Mouse (Mus musculus) heart, embryonic 10.5 days (tissue): Measurements from ENCODE around the gene Pcx. TPM values are rescaled to one million over a fixed set of nuclear protein-coding genes. Genes with fewer than 3 reads are reported as not detected.

Source experiments
- DNase-seq: peaks from one replicate; pipeline ENCODE4 v3.0.0-alpha.2; 2017; ENCODE audit warnings: low spot score
- H3K27ac ChIP-seq: fragments of 300-500 bp; sonication (generic); 2 replicates; pipeline ENCODE4 v1.5.1; 2016; ENCODE audit warnings: mild to moderate bottlenecking
- H3K27me3 ChIP-seq: fragments of 300-500 bp; sonication (generic); 2 replicates; pipeline ENCODE4 v1.6.1; 2016; ENCODE audit warnings: mild to moderate bottlenecking; ENCODE audit not compliant: poor library complexity, insufficient read depth, severe bottlenecking
- H3K36me3 ChIP-seq: fragments of 300-500 bp; sonication (generic); 2 replicates; pipeline ENCODE4 v1.6.1; 2016; ENCODE audit warnings: mild to moderate bottlenecking, moderate library complexity
- H3K4me1 ChIP-seq: fragments of 300-500 bp; sonication (generic); 2 replicates; pipeline ENCODE4 v1.6.1; 2016; ENCODE audit warnings: mild to moderate bottlenecking
- H3K4me3 ChIP-seq: fragments of 300-500 bp; sonication (generic); 2 replicates; pipeline ENCODE4 v1.5.1; 2016; ENCODE audit warnings: mild to moderate bottlenecking, moderate library complexity
- H3K9me3 ChIP-seq: fragments of 300-500 bp; sonication (generic); 2 replicates; pipeline ENCODE4 v1.6.1; 2016; ENCODE audit warnings: mild to moderate bottlenecking, moderate library complexity
- WGBS: fragments of 180-500 bp; shearing (Covaris S2); methylation state at CpG from one replicate; pipeline ENCODE4 v1.1.7; 2016; 5-methylcytosine and 5-hydroxymethylcytosine counted together
- polyA plus RNA-seq: library from polyadenylated mRNA; unstranded; fragments of >200 nt; fragmentation: Nextera tagmentation; extraction: Ambion mirVana; gene quantifications from 2 replicates; pipeline ENCODE4 v1.2.1, GENCODE M21; 2016

The Pcx gene
- polyA plus RNA-seq, 1 experiment from 2014 or later: 21.4 TPM

GRCm38 (mm10) chr19:4542081-4542480, 31.8 kb downstream of the Pcx start:
- Histone ChIP-seq H3K27me3 (no peaks in the 10 kb centered on the region), H3K27ac (no peak overlapping the region), H3K4me3 (no peak overlapping the region), H3K9me3 (no peaks in the 10 kb centered on the region), H3K36me3 (no peaks in the 10 kb centered on the region), H3K4me1 (no peaks in the 10 kb centered on the region)
- DNase-seq: no peak

GRCm38 (mm10) chr19:4545091-4545490, 34.8 kb downstream of the Pcx start:
- Histone ChIP-seq H3K4me3 (no peak overlapping the region), H3K27me3 (no peaks in the 10 kb centered on the region), H3K4me1 (no peaks in the 10 kb centered on the region), H3K36me3 (no peaks in the 10 kb centered on the region), H3K9me3 (no peaks in the 10 kb centered on the region), H3K27ac (no peak overlapping the region)
- no peak for DNase-seq
- 78% methylated on average over 4 of the region's 4 CpGs for WGBS

DNA sequence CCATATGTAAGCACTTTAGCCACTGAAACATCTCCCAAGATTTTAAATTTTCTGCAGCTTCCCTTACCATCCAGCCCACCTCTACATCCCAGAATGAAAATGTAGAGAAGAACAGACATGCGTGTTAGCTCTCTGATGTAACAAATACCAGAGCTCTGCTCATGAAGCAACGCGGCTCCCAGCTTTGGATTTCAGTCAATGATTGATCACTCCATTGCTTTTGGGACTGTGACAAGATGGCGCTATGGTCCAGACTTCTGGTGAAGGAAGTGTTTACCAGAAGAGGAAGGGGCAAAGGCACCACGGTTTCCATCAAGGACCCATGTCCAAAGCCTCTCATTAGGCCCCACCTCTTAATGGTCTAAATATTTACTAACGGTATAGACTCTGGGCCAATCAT, 35.6 kb downstream of the Pcx start:
- H3K36me3 ChIP-seq: no peaks in the 10 kb centered on the region
- no peak overlapping the region for H3K27ac ChIP-seq
- H3K9me3 ChIP-seq: no peaks in the 10 kb centered on the region
- no peaks in the 10 kb centered on the region for H3K4me1 ChIP-seq
- 90% methylated on average over 6 of the region's 6 CpGs for WGBS
- no peak for DNase-seq
- H3K4me3 ChIP-seq: no peak overlapping the region
- no peaks in the 10 kb centered on the region for H3K27me3 ChIP-seq

DNA sequence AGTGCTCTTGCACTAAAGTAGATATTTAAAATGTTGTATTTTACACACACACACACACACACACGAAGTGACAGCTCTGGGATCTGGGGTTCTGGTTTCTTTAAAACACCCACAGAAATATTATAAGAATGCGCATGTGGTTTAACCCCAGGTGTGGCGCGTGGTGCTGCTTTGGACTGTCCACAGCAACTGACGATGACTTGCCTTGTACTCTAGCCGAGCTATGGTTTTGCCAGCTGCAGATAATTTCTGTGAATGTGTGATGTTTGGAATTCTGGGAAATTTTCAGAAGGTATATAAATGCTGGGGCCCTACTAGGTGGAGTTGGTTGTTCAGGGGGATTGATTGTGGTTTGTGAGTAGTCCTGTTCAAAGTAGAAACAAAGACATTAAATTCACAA, 37.5 kb downstream of the Pcx start:
- H3K36me3 ChIP-seq: no peaks in the 10 kb centered on the region
- no peak for DNase-seq
- WGBS: 74% methylated on average over 6 of the region's 6 CpGs
- no peak overlapping the region for H3K27ac ChIP-seq
- H3K4me1 ChIP-seq: no peaks in the 10 kb centered on the region
- H3K9me3 ChIP-seq: no peaks in the 10 kb centered on the region
- H3K4me3 ChIP-seq: no peak overlapping the region
- no peaks in the 10 kb centered on the region for H3K27me3 ChIP-seq

DNA sequence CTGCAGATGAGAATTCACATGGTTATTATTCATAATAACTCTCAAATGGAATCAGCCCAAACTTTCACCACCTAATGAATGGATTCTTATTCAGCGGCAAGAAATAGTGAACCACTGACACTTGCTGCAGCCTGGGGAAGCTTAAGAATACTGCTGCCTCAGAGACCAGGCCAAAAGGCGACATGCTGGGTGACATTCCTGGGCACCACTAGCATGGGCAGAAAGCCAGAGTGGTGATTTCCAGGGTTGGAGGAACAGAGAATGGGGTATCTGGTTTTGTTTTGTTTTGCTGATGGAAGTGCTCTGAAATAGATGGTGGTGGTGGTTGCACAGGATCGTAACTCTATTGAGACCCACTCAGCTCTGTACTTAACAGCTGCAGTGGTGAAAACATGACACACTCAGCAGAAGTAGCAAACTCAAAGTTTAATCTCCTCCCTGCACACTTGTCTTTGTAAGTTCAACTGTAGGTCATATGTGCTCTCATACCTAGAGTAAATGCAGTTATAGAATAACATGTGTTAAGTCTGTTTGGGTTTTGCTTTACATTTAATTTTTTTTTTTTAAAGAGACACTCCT, 38.1 kb downstream of the Pcx start:
- H3K9me3 ChIP-seq: no peaks in the 10 kb centered on the region
- no peaks in the 10 kb centered on the region for H3K36me3 ChIP-seq
- 70% methylated on average over 3 of the region's 3 CpGs for WGBS
- DNase-seq: no peak
- no peaks in the 10 kb centered on the region for H3K4me1 ChIP-seq
- H3K27ac ChIP-seq: no peak overlapping the region
- H3K27me3 ChIP-seq: no peaks in the 10 kb centered on the region
- H3K4me3 ChIP-seq: no peak overlapping the region

GRCm38 (mm10) chr19:4554248-4554647, 44.0 kb downstream of the Pcx start:
- Histone ChIP-seq H3K4me1 (peaks cover 20% of the 10 kb centered on the region), H3K27ac (no peak overlapping the region), H3K4me3 (no peak overlapping the region), H3K27me3 (no peaks in the 10 kb centered on the region), H3K36me3 (no peaks in the 10 kb centered on the region), H3K9me3 (no peaks in the 10 kb centered on the region)
- no peak for DNase-seq

DNA sequence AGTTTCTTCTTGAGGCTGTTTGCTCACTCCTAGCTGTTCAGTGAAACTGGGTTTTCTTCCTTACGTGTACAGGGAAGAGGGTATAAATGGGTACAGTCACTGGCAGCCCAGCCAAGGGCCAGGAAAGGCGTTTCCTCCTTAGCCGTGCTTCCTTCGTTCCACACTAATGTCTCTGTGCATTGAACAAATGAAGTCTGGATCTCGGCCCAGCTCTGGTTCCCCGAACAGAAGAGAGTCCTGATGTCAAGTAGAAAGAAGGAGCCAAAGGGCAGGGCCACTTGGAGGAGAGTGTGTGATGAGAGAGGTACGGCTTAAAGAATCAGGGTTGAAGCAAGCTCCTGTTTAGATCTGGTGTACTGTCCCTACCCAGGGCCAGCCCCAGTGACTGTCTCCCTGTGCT, 44.8 kb downstream of the Pcx start:
- Histone ChIP-seq H3K4me1 (peaks cover 29% of the 10 kb centered on the region), H3K27me3 (no peaks in the 10 kb centered on the region), H3K27ac (no peak overlapping the region), H3K4me3 (no peak overlapping the region), H3K36me3 (no peaks in the 10 kb centered on the region), H3K9me3 (no peaks in the 10 kb centered on the region)
- DNase-seq: no peak
- WGBS: 86% methylated on average over 7 of the region's 7 CpGs

DNA sequence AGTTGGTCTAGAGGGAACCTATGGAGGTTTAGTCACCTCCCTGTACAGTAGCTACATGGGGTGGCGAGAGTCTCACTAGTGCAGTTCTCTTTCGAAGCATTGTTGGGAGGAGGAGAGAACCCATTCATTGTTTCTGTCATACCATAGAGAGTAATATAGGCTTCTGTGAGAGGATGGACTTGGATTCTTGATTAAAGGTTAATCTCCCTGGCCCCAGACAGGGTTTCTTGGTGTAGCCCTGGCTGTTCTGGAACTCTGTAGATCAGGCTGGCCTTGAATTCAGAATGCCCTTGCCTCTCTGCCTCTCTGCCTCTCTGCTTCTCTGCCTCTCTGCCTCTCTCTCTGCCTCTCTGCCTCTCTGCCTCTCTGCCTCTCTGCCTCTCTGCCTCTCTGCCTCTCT, 46.5 kb downstream of the Pcx start:
- Histone ChIP-seq H3K4me1 (peaks cover 29% of the 10 kb centered on the region), H3K27me3 (no peaks in the 10 kb centered on the region), H3K27ac (peak overlapping the region; percentile 44; the same call in 1 of the 2 replicates), H3K9me3 (no peaks in the 10 kb centered on the region), H3K36me3 (no peaks in the 10 kb centered on the region), H3K4me3 (no peak overlapping the region)
- 87% methylated on average over 2 of the region's 2 CpGs for WGBS
- no peak for DNase-seq

GRCm38 (mm10) chr19:4557796-4558569, 47.7 kb downstream of the Pcx start:
- Histone ChIP-seq H3K9me3 (no peaks in the 10 kb centered on the region), H3K36me3 (no peaks in the 10 kb centered on the region), H3K4me3 (0 out of 2 replicates have a peak overlapping the region, but pooled peaks have one; percentile 13), H3K4me1 (peaks cover 29% of the 10 kb centered on the region), H3K27me3 (no peaks in the 10 kb centered on the region), H3K27ac (peak overlapping the region; percentile 44)
- 63% methylated on average over 8 of the region's 8 CpGs for WGBS
- DNase-seq: no peak

DNA sequence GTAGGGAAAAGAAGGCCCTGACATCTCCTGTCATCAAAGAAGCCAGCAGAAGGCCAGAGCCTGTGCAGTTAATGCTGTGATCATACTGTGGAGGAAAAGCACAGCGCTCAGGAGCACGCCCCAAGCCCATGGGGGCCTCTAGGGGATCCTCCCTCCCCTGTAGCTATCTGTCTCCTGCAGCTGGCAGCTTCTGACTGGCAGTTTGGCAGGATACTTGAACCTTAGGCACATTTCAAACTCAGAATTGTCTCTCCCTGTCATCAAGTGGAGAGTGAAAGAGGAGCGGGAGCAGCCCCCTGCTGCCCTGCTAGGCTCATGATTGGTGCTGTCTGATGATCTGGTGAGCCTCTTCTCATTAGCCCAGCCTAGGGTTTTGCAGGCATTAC, 48.3 kb downstream of the Pcx start:
- H3K27ac ChIP-seq: peak overlapping the region; percentile 44
- H3K9me3 ChIP-seq: no peaks in the 10 kb centered on the region
- whole genome bisulfite sequencing: 42% methylated on average over 3 of the region's 3 CpGs
- peaks cover 29% of the 10 kb centered on the region for H3K4me1 ChIP-seq
- peak; percentile 92 for DNase-seq
- H3K27me3 ChIP-seq: no peaks in the 10 kb centered on the region
- H3K36me3 ChIP-seq: no peaks in the 10 kb centered on the region
- H3K4me3 ChIP-seq: 0 out of 2 replicates have a peak overlapping the region, but pooled peaks have one; percentile 13

GRCm38 (mm10) chr19:4559011-4559410, 48.7 kb downstream of the Pcx start:
- 44% methylated on average over 3 of the region's 3 CpGs for WGBS

DNA sequence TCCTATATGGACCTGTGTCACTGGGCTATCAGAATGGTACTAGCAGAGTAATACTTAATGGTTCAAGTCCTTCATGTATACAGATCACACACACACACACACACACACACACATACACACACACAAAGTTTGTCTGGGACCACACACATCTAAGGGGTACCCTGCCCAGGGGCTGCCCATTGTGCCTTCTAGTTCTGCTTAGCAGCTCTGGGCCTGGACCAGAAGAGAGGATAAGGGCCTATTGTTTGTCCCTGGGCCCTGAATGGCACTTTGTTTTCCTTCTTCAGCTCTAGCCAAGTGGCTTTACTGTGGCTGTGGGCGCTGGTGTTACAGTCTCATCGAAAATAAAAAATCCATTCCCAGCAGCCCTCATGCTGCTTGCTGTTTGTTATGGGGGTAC, 49.3 kb downstream of the Pcx start:
- 78% methylated on average over 2 of the region's 2 CpGs for WGBS
- Histone ChIP-seq H3K36me3 (no peaks in the 10 kb centered on the region), H3K4me1 (peaks cover 29% of the 10 kb centered on the region), H3K4me3 (no peak overlapping the region), H3K9me3 (no peaks in the 10 kb centered on the region), H3K27ac (peak overlapping the region; percentile 44), H3K27me3 (no peaks in the 10 kb centered on the region)
- DNase-seq: no peak

More at GRCm38 (mm10) chr19:4559011-4559410, 48.7 kb downstream of the Pcx start:
- Histone ChIP-seq H3K36me3 (no peaks in the 10 kb centered on the region), H3K27ac (peak overlapping the region; percentile 44), H3K9me3 (no peaks in the 10 kb centered on the region), H3K4me3 (peak overlapping the region; percentile 22; the same call in 1 of the 2 replicates), H3K27me3 (no peaks in the 10 kb centered on the region), H3K4me1 (peaks cover 29% of the 10 kb centered on the region)
- no peak for DNase-seq

GRCm38 (mm10) chr19:4560205-4560604, 49.9 kb downstream of the Pcx start:
- no peak for DNase-seq
- peaks cover 29% of the 10 kb centered on the region for H3K4me1 ChIP-seq
- WGBS: 76% methylated on average over 5 of the region's 5 CpGs

More at GRCm38 (mm10) chr19:4560205-4560604, 49.9 kb downstream of the Pcx start:
- Histone ChIP-seq H3K36me3 (no peaks in the 10 kb centered on the region), H3K27me3 (no peaks in the 10 kb centered on the region), H3K9me3 (no peaks in the 10 kb centered on the region), H3K4me3 (no peak overlapping the region), H3K27ac (peak overlapping the region; percentile 44)
